Mouse (Mus musculus) G1E (cell line): Measurements from ENCODE around the gene Idh3g.

ENCODE experiments used
- CTCF ChIP-seq: IDR thresholded peaks from 2 replicates; pipeline ENCODE4 v1.5.1; 2012; ENCODE audit warnings: low read depth, low read length, inconsistent platforms, mixed read lengths
- GATA1 ChIP-seq: IDR thresholded peaks from 2 replicates; pipeline ENCODE4 v1.6.1; 2012; ENCODE audit warnings: borderline replicate concordance, low read length, inconsistent platforms, mixed read lengths
- TAL1 ChIP-seq: conservative IDR thresholded peaks from 2 replicates; pipeline ENCODE4 v1.6.1; 2012; ENCODE audit warnings: low read depth, low read length, inconsistent platforms, mixed read lengths

GRCm38 (mm10) chrX:73774802-73775483 lies 11.8 kb downstream of the Idh3g start:
- TF ChIP-seq GATA1 (no peak), CTCF (no peak), TAL1 (no peak)
